Mouse (Mus musculus): ENCODE results near the gene Babam2. TPM values are rescaled to one million over a fixed set of nuclear protein-coding genes. Genes with fewer than 3 reads are reported as not detected.
"Not testable (repeated sequence)": the region's sequence is repeated elsewhere in the genome, so short reads cannot be mapped to it uniquely, and the experiment has no call there.

The Babam2 gene
- polyA plus RNA-seq, 1 experiment from 2014 or later: 33.5 TPM

DNA sequence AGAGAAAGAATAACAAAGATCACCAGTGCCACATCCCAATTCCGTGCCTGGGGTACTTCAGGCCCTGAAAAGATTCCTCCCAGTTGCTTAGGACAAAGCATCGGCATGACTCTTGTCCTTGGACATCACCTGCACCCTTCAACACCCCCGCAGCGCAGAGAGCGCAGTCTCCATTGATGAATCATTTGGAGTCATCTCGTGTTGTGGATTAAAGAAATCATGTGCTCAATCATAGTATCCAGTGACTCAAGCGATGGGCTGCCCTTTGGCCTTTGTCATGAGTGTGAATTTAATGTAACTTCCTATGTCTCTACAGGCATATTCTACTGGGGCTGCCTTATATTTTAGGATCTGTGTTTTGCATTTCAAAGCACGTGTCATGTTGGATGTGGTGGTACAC is 265.9 kb downstream of the Babam2 start:
- Histone ChIP-seq H3K4me1 (ENCODE audit: control insufficient read depth, insufficient read depth, low read length) (no peaks in the 10 kb centered on the region), H3K27ac (replicated peaks; ENCODE audit: low read depth, low read length) (no peak overlapping the region), H3K4me2 (ENCODE audit: low read length) (no peak overlapping the region), H3K9ac (replicated peaks; ENCODE audit: low read length) (no peak overlapping the region), H3K36me3 (ENCODE audit: control insufficient read depth, insufficient read depth, low read length) (no peaks in the 10 kb centered on the region), H3K27me3 (ENCODE audit: control insufficient read depth, insufficient read depth, low read length) (no peaks in the 10 kb centered on the region), H3K9me3 (ENCODE audit: control insufficient read depth, low read length) (no peaks in the 10 kb centered on the region), H3K4me3 (replicated peaks; ENCODE audit: low read depth, low read length) (no peak overlapping the region)
- no peak for DNase-seq
- 85% methylated on average over 8 of the region's 8 CpGs for WGBS
- ATAC-seq (ENCODE audit: low FRiP score, low TSS enrichment): no peak

DNA sequence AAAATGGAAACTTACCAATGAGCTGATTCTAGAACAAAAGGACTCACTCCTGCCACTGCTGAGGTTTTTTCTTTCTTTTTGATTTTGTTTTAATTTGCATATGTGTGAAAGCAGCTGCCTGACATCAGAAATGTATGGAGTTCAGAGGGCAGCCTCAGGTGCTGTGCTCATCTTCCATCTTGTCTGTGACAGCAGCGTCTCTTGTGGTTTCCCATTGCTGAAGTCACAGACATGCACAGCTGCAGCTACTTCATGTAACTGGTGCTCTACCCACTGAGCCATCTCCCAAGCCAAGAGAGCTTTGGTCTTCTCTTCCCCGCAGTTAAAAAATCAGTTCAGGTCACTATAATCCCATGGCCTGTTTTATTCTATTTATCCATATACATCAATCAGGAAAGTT is 266.4 kb downstream of the Babam2 start:
- Histone ChIP-seq H3K4me3 (replicated peaks; ENCODE audit: low read depth, low read length) (no peak overlapping the region), H3K4me2 (ENCODE audit: low read length) (no peak overlapping the region), H3K9ac (replicated peaks; ENCODE audit: low read length) (no peak overlapping the region), H3K9me3 (ENCODE audit: control insufficient read depth, low read length) (no peaks in the 10 kb centered on the region), H3K36me3 (ENCODE audit: control insufficient read depth, insufficient read depth, low read length) (no peaks in the 10 kb centered on the region), H3K27ac (replicated peaks; ENCODE audit: low read depth, low read length) (no peak overlapping the region), H3K27me3 (ENCODE audit: control insufficient read depth, insufficient read depth, low read length) (no peaks in the 10 kb centered on the region), H3K4me1 (ENCODE audit: control insufficient read depth, insufficient read depth, low read length) (no peaks in the 10 kb centered on the region)
- no peak for ATAC-seq (ENCODE audit: low FRiP score, low TSS enrichment)
- no peak for DNase-seq
- WGBS: 82% methylated on average over 2 of the region's 2 CpGs

DNA sequence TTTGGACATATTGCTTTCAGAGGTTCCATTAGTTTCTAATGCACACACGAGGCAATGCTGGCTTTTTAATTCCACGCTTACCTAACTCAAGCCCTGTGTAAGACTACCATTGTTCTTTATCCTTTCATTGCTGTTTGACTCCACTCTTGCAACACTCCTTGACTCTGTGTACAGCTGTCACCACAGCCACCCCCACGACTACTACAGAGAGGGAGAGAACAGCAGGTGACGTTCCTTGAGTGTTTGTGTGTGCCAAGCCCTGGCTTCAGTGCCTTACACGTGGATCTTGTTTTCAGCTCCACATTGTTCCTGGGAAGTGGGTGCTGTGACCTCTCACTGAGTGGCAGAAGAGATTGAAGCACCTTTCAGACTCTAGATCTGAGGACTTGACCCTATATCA is 269.3 kb downstream of the Babam2 start:
- Histone ChIP-seq H3K9me3 (ENCODE audit: control insufficient read depth, low read length) (no peaks in the 10 kb centered on the region), H3K9ac (replicated peaks; ENCODE audit: low read length) (no peak overlapping the region), H3K4me1 (ENCODE audit: control insufficient read depth, insufficient read depth, low read length) (no peaks in the 10 kb centered on the region), H3K4me2 (ENCODE audit: low read length) (no peak overlapping the region), H3K36me3 (ENCODE audit: control insufficient read depth, insufficient read depth, low read length) (no peaks in the 10 kb centered on the region), H3K27me3 (ENCODE audit: control insufficient read depth, insufficient read depth, low read length) (no peaks in the 10 kb centered on the region), H3K4me3 (replicated peaks; ENCODE audit: low read depth, low read length) (no peak overlapping the region), H3K27ac (replicated peaks; ENCODE audit: low read depth, low read length) (no peak overlapping the region)
- DNase-seq (no peak), ATAC-seq (ENCODE audit: low FRiP score, low TSS enrichment) (no peak)
- 59% methylated on average over 5 of the region's 5 CpGs for WGBS

DNA sequence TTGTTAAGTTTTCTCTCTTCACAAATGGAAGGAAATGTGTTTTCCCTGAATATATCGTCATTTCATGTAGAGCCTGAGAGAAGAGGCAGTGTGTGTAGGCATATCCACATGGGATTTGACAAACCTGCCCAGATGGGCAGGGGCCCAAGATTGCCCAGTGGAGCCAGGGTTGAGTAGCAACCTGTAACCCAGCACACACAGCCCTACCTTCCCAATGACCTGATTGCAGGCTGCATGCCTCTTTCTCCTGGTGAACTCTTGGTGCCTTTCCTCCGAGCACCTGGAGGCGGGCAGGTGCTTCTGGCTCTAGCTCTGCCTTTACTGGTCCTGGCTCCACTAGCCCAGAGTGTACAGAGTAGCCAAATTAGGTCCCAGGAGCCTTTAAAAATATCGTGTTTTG is 270.0 kb downstream of the Babam2 start:
- no peak overlapping the region for H3K4me2 ChIP-seq (ENCODE audit: low read length)
- no peak overlapping the region for H3K27ac ChIP-seq (replicated peaks; ENCODE audit: low read depth, low read length)
- H3K9ac ChIP-seq (replicated peaks; ENCODE audit: low read length): no peak overlapping the region
- H3K36me3 ChIP-seq (ENCODE audit: control insufficient read depth, insufficient read depth, low read length): no peaks in the 10 kb centered on the region
- H3K9me3 ChIP-seq (ENCODE audit: control insufficient read depth, low read length): no peaks in the 10 kb centered on the region
- DNase-seq: no peak
- no peak overlapping the region for H3K4me3 ChIP-seq (replicated peaks; ENCODE audit: low read depth, low read length)
- WGBS: 84% methylated on average over 4 of the region's 4 CpGs
- ATAC-seq (ENCODE audit: low FRiP score, low TSS enrichment): no peak
- no peaks in the 10 kb centered on the region for H3K27me3 ChIP-seq (ENCODE audit: control insufficient read depth, insufficient read depth, low read length)
- H3K4me1 ChIP-seq (ENCODE audit: control insufficient read depth, insufficient read depth, low read length): no peaks in the 10 kb centered on the region

DNA sequence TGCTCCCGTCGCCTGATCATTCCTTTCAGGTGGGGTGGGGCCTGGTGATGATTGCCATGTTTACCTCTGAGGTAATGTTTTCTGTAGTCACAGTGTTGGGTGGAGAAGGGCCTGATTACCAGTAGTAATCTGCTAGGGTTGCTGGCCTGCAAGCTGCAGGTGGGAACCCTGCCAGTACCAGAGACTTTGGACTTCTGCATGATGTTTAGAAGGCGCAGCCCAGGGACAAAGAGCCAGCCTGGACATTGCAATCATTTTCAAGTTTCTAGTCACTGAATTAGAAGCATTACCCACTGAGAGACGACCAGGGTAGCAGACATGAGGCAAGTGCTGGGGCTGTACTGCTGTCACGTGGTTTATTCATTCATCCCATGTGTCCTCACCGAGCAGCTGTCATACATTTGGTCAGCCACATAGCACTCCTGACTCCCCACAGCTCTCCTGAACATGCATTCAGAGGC is 270.6 kb downstream of the Babam2 start:
- H3K4me3 ChIP-seq (replicated peaks; ENCODE audit: low read depth, low read length): no peak overlapping the region
- no peak for DNase-seq
- whole genome bisulfite sequencing: 83% methylated on average over 6 of the region's 6 CpGs
- no peaks in the 10 kb centered on the region for H3K9me3 ChIP-seq (ENCODE audit: control insufficient read depth, low read length)
- H3K4me1 ChIP-seq (ENCODE audit: control insufficient read depth, insufficient read depth, low read length): no peaks in the 10 kb centered on the region
- no peak overlapping the region for H3K4me2 ChIP-seq (ENCODE audit: low read length)
- no peak overlapping the region for H3K27ac ChIP-seq (replicated peaks; ENCODE audit: low read depth, low read length)
- H3K27me3 ChIP-seq (ENCODE audit: control insufficient read depth, insufficient read depth, low read length): no peaks in the 10 kb centered on the region
- no peak overlapping the region for H3K9ac ChIP-seq (replicated peaks; ENCODE audit: low read length)
- no peak for ATAC-seq (ENCODE audit: low FRiP score, low TSS enrichment)
- H3K36me3 ChIP-seq (ENCODE audit: control insufficient read depth, insufficient read depth, low read length): no peaks in the 10 kb centered on the region

DNA sequence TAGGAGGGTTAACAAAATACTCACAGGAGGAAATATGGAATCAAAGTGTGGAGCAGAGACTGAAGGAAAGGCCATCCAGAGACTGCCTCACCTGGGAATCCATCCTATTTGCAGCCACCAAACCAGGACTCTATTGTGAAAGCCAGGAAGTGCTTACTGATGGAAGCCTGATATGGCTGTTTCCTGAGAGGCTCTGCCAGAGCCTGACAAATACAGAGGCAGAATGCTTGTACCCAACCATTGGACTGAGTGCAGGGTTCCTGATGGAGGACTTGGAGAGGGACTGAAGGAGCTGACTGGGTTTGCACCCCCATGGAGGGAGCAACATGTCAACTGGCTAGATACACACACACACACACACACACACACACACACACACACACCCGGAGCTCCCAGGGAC is 274.9 kb downstream of the Babam2 start:
- H3K4me3 ChIP-seq (replicated peaks; ENCODE audit: low read depth, low read length); H3K9me3 ChIP-seq (ENCODE audit: control insufficient read depth, low read length); H3K36me3 ChIP-seq (ENCODE audit: control insufficient read depth, insufficient read depth, low read length); H3K4me1 ChIP-seq (ENCODE audit: control insufficient read depth, insufficient read depth, low read length); DNase-seq; H3K27ac ChIP-seq (replicated peaks; ENCODE audit: low read depth, low read length); ATAC-seq (ENCODE audit: low FRiP score, low TSS enrichment); H3K4me2 ChIP-seq (ENCODE audit: low read length); H3K9ac ChIP-seq (replicated peaks; ENCODE audit: low read length); H3K27me3 ChIP-seq (ENCODE audit: control insufficient read depth, insufficient read depth, low read length): not testable (repeated sequence)
- WGBS: 92% methylated on average over 1 of the region's 1 CpGs

DNA sequence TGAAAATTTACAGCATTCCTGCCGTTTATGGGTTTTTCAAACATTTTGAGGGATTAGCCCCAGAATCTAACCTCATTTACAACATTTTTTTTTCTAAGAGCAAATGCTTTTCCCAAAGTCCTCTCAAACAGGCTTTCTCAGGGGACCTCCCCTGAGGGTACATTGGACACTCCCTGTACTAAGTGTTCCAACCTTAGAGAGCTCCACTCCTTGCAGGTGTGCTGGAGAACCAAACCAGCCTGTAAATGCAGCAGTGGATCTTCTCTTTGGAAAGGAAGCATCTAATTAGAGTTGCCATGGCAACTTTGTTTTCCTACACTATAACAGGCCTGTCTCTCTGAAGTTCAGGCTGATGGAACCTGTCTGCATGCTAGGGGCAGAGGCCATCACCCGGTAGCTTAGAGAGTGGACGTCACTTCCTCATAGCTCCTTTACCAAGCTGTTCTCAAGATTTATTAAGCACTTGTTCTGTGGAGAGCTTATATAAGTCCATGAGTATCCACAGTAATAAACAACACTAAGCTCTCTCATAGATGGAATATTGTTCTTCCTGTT is 277.2 kb downstream of the Babam2 start:
- Histone ChIP-seq H3K4me3 (replicated peaks; ENCODE audit: low read depth, low read length) (no peak overlapping the region), H3K9me3 (ENCODE audit: control insufficient read depth, low read length) (no peaks in the 10 kb centered on the region), H3K27me3 (ENCODE audit: control insufficient read depth, insufficient read depth, low read length) (no peaks in the 10 kb centered on the region), H3K36me3 (ENCODE audit: control insufficient read depth, insufficient read depth, low read length) (no peaks in the 10 kb centered on the region), H3K4me1 (ENCODE audit: control insufficient read depth, insufficient read depth, low read length) (0 out of 2 replicates have a peak, but pooled peaks cover 4% of the 10 kb centered on the region), H3K27ac (replicated peaks; ENCODE audit: low read depth, low read length) (no peak overlapping the region), H3K9ac (replicated peaks; ENCODE audit: low read length) (no peak overlapping the region), H3K4me2 (ENCODE audit: low read length) (no peak overlapping the region)
- DNase-seq (peak; percentile 33), ATAC-seq (ENCODE audit: low FRiP score, low TSS enrichment) (no peak)
- 80% methylated on average over 3 of the region's 3 CpGs for WGBS

DNA sequence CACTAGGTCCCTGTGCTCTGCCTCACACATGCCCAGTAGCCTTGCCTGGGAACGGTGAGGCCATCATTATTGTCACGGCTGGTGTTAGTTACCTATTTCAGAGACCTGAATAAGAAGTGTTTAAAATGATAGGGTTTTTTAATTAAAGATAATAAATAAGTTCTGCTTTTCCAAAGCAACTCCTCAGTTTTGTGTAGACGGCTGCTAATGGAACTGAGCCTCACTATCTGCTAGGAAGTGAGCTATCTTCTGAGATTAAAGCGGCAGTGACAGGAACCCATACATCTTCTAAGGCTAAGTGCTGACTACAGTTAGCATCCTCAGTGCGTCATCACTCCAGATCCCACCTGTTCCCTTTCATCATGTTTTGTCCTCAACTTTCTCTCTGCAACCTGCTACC is 284.6 kb downstream of the Babam2 start:
- no peak for ATAC-seq (ENCODE audit: low FRiP score, low TSS enrichment)
- Histone ChIP-seq H3K27me3 (ENCODE audit: control insufficient read depth, insufficient read depth, low read length) (no peaks in the 10 kb centered on the region), H3K36me3 (ENCODE audit: control insufficient read depth, insufficient read depth, low read length) (no peaks in the 10 kb centered on the region), H3K4me2 (ENCODE audit: low read length) (no peak overlapping the region), H3K4me3 (replicated peaks; ENCODE audit: low read depth, low read length) (no peak overlapping the region), H3K9me3 (ENCODE audit: control insufficient read depth, low read length) (no peaks in the 10 kb centered on the region), H3K9ac (replicated peaks; ENCODE audit: low read length) (no peak overlapping the region), H3K4me1 (ENCODE audit: control insufficient read depth, insufficient read depth, low read length) (no peaks in the 10 kb centered on the region), H3K27ac (replicated peaks; ENCODE audit: low read depth, low read length) (no peak overlapping the region)
- no peak for DNase-seq
- 92% methylated on average over 5 of the region's 5 CpGs for WGBS

DNA sequence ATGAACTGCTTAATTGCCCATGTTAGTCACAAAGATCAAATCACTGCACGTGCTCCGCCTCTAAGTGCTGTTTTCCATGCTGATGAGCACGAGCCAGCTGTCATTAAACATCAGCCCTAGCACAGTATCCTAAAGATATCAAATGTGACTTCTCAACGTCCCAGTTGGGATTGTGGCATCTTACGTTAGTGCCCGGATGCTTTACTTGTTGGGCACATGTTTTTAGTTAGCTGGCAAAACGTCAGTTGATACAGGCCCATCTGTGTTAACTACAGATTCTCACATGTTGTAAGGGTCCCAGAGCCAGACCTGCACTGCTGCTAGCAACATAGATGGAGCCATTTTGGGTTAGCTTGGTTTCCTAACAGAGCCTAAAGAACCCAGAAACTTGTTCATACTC is 285.7 kb downstream of the Babam2 start:
- no peak overlapping the region for H3K9ac ChIP-seq (replicated peaks; ENCODE audit: low read length)
- DNase-seq (no peak), ATAC-seq (ENCODE audit: low FRiP score, low TSS enrichment) (no peak)
- H3K27ac ChIP-seq (replicated peaks; ENCODE audit: low read depth, low read length): no peak overlapping the region
- no peaks in the 10 kb centered on the region for H3K4me1 ChIP-seq (ENCODE audit: control insufficient read depth, insufficient read depth, low read length)
- no peaks in the 10 kb centered on the region for H3K9me3 ChIP-seq (ENCODE audit: control insufficient read depth, low read length)
- no peaks in the 10 kb centered on the region for H3K27me3 ChIP-seq (ENCODE audit: control insufficient read depth, insufficient read depth, low read length)
- H3K4me2 ChIP-seq (ENCODE audit: low read length): no peak overlapping the region
- no peaks in the 10 kb centered on the region for H3K36me3 ChIP-seq (ENCODE audit: control insufficient read depth, insufficient read depth, low read length)
- WGBS: 89% methylated on average over 7 of the region's 7 CpGs
- H3K4me3 ChIP-seq (replicated peaks; ENCODE audit: low read depth, low read length): no peak overlapping the region

Measured in midbrain, embryonic 14.5 days (tissue).